Mouse (Mus musculus) T-helper 17 cell (primary cell): Measurements from ENCODE around the gene Gm14226.
"Not testable (repeated sequence)": the region's sequence is repeated elsewhere in the genome, so short reads cannot be mapped to it uniquely, and the experiment has no call there.

Source experiments
- in situ Hi-C, 2 experiments: fragments of 300-600 bp; cut with MboI, MseI; formaldehyde crosslinking; loops; 1 replicate in 1 of 2; 2 replicates in 1 of 2; pipeline ENCODE4 v1.15.1; 2025; ENCODE audit warnings: high pct_unique_total_duplicates in 2 of 2

The Gm14226 gene

DNA sequence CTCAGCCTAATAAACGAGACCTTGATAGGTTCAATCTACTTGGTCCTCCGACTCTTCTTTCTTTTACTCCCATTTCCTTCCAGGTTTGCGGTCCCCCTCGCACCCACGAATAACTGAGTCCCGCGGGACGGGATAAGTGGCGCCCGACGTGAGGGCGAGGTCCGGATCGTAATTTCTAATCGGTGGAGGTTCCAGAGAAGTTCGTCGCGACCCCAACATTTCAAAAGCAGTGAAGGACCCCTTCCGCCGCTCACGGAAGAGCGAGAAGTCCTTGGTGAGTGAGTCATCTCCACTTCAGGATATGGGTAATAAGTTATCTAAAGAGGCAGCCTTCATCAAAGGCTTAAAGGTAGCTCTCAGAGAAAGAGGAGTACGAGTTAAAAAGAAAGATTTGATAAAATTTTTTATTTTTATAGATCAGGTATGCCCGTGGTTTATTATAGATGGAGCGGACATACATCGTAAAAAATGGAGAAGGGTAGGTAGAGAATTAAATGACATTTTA, at the start of gene Gm14226:
Gm14226 (plus strand) TSS at position 16 of the 505 bp plus-strand sequence.
- in situ Hi-C loops = not testable (repeated sequence)

DNA sequence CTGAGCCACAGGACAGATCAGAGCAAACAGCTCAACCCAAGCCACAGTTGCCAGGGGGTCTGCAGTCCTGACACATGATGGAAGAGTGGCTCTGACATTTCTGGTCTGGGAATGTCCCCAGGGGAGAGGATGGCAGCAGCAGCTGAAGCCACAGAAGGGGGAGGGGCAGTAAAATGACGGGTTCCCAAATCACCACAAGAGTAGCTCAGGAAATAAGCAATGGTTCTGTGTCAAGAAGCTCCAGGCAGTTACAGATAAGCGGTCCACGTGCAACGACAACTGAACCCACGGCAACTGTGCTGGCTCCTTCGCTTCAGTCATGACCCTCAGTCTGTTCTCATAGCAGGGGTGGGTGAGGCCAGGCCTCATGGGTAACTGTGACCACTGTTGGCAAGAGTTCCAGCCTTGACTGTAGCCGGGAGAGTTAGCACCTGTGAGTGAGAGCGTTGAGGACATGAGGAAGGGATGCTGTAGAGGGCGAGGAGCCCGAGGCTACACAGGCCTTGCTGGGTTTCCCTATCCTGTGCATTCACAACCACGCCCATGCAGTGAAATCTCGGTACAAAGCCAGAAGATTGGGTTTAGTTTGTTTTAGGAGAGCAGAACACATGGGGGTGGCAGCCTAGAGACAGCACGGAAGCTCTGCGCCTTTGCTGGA, 48.2 kb upstream of the Gm14226 start:
- in situ Hi-C loops = loop anchor here (5.0 to 10.0 kb wide), 2 partner anchors 48 to 1075 kb away; no protein-coding TSS in a partner anchor

GRCm38 (mm10) chr2:154971919-154972692, 46.0 kb upstream of the Gm14226 start:
- in situ Hi-C loops = loop anchor here in 1 of 2 experiments (10.0 kb wide), 1 partner anchor 1073 kb away; no protein-coding TSS in a partner anchor

- in situ Hi-C loops = loop anchor here in 1 of 2 experiments (10.0 kb wide), 1 partner anchor 1072 kb away; no protein-coding TSS in a partner anchor
These were observed 45.1 kb upstream of the Gm14226 start for GRCm38 (mm10) chr2:154972981-154973380.

DNA sequence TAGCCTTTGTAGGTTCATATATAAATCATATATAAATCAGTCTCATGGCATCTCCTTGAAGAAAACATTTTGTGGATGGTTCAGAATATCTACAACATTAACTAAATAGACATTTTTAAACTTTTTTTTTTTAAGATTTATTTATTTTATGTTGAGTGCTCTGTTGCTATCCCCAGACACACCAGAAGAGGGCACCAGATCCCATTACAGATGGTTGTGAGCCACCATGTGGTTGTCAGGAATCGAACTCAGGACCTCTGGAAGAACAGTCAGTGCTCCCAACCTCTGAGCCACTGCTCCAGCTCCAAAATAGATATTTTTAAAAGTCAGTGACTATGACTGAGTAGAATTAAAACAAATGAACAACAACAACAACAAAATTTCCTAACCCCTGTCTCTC, 31.5 kb upstream of the Gm14226 start:
- in situ Hi-C loops = no loop called here

GRCm38 (mm10) chr2:154991411-154991810, 26.7 kb upstream of the Gm14226 start:
- in situ Hi-C loops = no loop called here

GRCm38 (mm10) chr2:154992083-154992482, 26.0 kb upstream of the Gm14226 start:
- in situ Hi-C loops = no loop called here

DNA sequence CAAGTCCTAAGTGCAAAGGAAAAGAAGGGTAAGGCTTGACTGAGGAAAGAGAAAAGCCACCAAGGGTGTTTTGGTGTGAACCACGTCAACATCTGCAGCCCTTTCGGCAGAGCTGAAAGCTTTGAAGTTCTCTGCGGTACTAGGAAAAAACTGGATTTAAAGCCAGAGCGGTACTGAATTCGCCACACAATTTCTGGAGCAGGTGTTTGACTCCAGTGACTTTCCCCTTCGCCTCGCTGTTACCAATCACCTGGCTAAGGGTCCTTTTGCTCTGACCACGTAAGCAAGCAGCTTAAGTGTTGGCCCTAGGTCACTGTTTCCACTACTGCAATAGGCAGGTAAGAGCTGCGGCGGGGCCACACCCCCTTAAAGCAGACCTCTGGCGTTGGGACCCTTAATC, 12.6 kb upstream of the Gm14226 start:
- in situ Hi-C loops = loop anchor here in 1 of 2 experiments (5.0 kb wide), 1 partner anchor 58 kb away; no protein-coding TSS in a partner anchor

GRCm38 (mm10) chr2:155011086-155011656, 6.9 kb upstream of the Gm14226 start:
- in situ Hi-C loops = no loop called here

- in situ Hi-C loops = no loop called here
These were observed 5.1 kb upstream of the Gm14226 start for GRCm38 (mm10) chr2:155012991-155013390.

- in situ Hi-C loops = not testable (repeated sequence)
These were observed 1.3 kb upstream of the Gm14226 start for GRCm38 (mm10) chr2:155016751-155017150.

DNA sequence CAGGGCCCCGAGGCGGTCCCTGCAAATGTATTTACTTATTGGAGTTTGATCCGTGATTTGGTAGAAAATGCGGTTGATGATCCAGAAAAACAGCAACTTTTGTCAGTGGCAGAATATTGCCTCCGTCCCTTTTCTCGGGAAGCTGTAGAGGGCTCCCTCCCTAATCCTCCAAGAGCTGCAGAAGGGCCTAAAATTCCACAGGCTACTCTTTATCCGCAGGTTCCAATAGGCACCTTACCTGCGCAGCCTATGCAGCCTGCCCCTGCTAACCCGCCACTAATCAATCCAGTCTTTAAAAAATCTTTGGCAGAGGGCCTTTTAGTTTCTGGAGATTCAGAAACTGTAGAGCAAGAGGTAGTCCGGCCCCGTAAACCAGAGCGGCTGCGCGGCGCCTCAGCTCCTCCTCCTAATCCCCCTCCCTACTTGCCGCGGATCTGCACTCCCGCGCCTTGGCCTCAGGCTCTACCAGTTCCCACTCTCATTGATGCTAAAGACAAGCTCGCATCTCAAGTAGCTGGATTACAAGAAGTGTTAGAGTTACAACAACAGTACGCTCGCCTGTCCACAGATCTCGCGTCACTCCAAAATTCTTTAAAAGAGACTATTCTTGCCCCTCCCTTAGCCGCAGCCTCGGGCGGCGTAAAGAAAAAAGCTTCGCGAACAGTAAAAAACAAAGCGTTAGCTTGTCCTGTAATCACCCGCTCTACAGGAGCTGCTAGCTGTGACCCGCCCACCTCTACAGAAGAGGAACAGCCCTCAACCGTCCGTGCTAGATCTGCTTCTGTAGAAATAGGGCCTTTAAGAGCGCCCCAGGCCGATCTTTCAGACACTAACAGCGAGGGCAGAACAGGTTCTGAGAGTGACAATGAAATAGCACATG, 936 bp downstream of the Gm14226 start:
- in situ Hi-C loops = no loop called here

- in situ Hi-C loops = no loop called here
These were observed 1.6 kb downstream of the Gm14226 start for GRCm38 (mm10) chr2:155019673-155020072.

DNA sequence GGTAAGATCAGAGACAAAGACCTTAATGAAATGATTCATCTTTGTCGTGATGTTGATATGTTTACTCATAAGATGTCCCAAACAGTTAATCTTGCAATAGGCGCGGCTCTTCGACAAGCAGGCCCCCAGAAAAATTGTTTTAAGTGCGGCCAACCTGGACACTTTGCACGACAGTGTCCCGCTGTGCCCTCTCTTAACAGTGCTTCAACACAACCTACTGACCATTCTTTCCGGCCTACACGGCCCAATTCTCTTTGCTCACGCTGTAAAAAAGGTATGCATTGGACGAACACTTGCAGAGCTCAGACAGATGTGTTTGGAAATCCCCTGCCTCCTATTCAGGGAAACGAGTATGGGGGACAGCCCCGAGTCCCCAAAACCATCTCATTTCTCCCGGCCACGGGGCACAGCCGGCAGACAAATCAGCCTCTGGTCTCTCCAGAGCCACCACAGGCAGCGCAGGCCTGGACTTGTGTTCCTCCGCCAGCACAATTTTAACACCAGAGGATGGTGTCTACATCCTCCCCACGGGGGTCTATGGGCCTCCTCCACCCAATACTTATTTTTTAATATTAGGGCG, 2.3 kb downstream of the Gm14226 start:
- in situ Hi-C loops = not testable (repeated sequence)

DNA sequence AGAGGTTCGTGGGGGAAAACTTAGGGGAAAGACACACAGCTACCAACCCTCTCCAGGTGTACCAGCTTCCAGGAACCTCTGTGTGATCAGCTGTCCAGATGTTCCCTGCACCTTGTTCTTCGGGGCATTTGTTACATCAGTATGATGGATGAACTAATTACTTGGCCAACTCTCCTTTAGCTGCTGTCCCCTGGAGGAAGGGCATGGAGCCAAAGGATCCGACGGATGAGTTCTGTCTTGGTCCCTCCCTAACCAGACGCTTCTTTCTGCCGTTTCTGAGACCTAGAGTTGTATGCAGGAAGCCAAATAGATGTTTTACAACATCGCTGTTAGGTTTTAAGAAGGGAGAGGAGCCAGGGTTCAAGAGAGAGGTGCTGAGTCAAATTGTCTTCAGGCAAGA, 12.8 kb downstream of the Gm14226 start:
- in situ Hi-C loops = no loop called here

GRCm38 (mm10) chr2:155032938-155033710, 15.1 kb downstream of the Gm14226 start:
- in situ Hi-C loops = no loop called here

DNA sequence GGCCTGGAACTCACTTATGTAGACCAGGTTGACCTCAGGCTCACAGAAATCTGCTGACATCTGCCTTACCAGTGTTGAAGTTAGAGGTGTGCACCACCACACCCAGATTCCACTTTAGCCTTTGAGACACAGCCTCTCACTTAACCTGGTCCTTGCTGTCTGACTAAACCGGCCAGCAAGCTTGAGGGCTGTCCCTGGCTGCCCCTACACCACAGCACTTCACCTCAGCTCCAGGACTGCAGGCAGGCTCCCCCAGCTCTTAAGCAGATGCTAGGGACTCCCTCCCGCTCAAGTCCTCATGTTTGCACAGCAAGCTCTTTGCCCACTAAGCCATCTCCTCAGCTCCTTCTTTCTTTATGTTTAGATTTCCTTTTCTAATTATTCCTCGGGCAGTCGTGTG, 21.9 kb downstream of the Gm14226 start:
- in situ Hi-C loops = no loop called here

DNA sequence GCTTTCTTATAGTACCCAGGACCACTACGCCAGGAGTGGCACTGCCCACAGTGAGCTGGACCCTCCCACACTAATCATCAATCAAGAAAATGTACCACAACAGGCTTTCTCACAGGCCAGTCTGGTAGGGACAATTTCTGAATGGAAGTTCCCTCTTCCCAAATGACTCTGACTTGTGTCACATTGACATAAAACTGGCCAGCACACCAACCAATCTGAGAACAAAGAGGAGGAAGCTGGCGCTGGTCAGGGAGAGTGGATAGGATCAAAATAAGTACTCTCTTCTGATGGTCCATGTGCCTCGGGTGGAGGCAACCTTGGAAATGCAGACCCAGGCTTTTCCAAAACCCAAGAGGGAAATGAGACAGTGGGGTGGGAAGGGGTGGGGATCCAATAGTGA, 26.5 kb downstream of the Gm14226 start:
- in situ Hi-C loops = no loop called here

DNA sequence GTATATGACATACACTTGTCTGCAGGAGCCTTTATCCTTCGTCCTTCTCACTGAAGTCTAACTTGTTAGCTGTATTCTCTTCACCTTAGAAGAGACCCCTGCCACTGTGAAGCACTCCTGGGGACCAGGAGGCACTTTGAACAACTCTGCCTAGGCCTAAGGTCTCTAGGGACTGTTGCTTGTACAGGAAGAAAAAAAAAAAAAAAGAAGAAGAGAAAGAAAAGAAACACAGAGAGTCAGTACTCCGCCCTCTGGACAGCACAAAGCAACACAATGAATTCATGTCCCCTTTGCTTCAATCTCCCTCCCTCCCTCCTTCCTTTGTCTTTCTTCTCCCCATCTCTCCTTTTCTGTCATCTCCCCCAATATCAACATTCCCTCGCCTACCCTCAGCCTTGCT, 27.0 kb downstream of the Gm14226 start:
- in situ Hi-C loops = no loop called here

DNA sequence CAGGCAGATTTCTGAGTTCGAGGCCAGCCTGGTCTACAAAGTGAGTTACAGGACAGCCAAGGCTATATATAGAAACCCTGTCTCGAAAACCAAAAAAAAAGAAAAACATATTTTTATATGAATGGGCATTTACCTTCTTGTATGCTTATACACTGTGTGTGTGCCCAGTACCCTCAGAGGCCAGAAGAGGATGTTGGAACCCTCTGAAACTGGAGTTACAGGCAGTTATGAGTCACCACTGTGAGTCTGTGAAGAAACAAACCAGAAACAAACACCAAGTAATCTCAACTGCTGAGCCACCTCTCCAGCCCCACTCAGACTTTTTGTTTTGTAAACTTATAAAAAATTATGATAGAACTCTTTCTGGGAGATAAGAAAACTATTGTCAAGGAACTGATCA, 28.7 kb downstream of the Gm14226 start:
- in situ Hi-C loops = no loop called here
